Mouse (Mus musculus) limb, embryonic 11.5 days (tissue): ENCODE results near the gene Cox14. TPM values are rescaled to one million over a fixed set of nuclear protein-coding genes. Genes with fewer than 3 reads are reported as not detected.

Experiments used
- ATAC-seq: fragments of 200-750 bp; cut with Nextera tagmentation; 2 replicates; pipeline ENCODE4 v1.8.0; 2017; ENCODE audit warnings: low read depth; ENCODE audit not compliant: insufficient number of reproducible peaks, low FRiP score, low TSS enrichment
- DNase-seq: peaks from one replicate; pipeline ENCODE4 v3.0.0-alpha.2; 2015; ENCODE audit warnings: low spot score
- H3K27ac ChIP-seq: fragments of 300-500 bp; sonication (generic); replicated peaks from 2 replicates; pipeline ENCODE4 v1.5.1; 2014; ENCODE audit warnings: low read depth, mild to moderate bottlenecking, low read length
- H3K27me3 ChIP-seq: fragments of 300-500 bp; sonication (generic); 2 replicates; pipeline ENCODE4 v1.6.1; 2014; ENCODE audit warnings: mild to moderate bottlenecking, low read length, mixed read lengths; ENCODE audit not compliant: control insufficient read depth, insufficient read depth
- H3K36me3 ChIP-seq: fragments of 300-500 bp; sonication (generic); 2 replicates; pipeline ENCODE4 v1.6.1; 2014; ENCODE audit warnings: mild to moderate bottlenecking, low read length, moderate library complexity, mixed read lengths; ENCODE audit not compliant: control insufficient read depth, insufficient read depth
- H3K4me1 ChIP-seq: fragments of 300-500 bp; sonication (generic); 2 replicates; pipeline ENCODE4 v1.6.1; 2014; ENCODE audit warnings: low read length, mixed read lengths; ENCODE audit not compliant: control insufficient read depth, insufficient read depth
- H3K4me2 ChIP-seq: fragments of 300-500 bp; sonication (generic); 2 replicates; pipeline ENCODE4 v1.6.1; 2014; ENCODE audit warnings: low read depth, mild to moderate bottlenecking, moderate library complexity; ENCODE audit not compliant: severe bottlenecking
- H3K4me3 ChIP-seq: fragments of 300-500 bp; sonication (generic); 2 replicates; pipeline ENCODE4 v1.5.1; 2014; ENCODE audit warnings: low read depth, low read length
- H3K9ac ChIP-seq: fragments of 300-500 bp; sonication (generic); 2 replicates; pipeline ENCODE4 v1.6.1; 2014; ENCODE audit warnings: mild to moderate bottlenecking, low read length
- H3K9me3 ChIP-seq: fragments of 300-500 bp; sonication (generic); 2 replicates; pipeline ENCODE4 v1.6.1; 2016; ENCODE audit warnings: low read length; ENCODE audit not compliant: control insufficient read depth
- WGBS: fragments of 180-500 bp; shearing (Covaris S2); extraction: QIAGEN DNeasy Blood & Tissue Kit; methylation state at CpG from one replicate; pipeline ENCODE4 v1.1.7; 2014; 5-methylcytosine and 5-hydroxymethylcytosine counted together
- polyA plus RNA-seq: library from polyadenylated mRNA; unstranded; fragments of >200 nt; fragmentation: Nextera tagmentation; extraction: Ambion mirVana; gene quantifications from 2 replicates; pipeline ENCODE4 v1.2.1, GENCODE M21; 2014

Gene Cox14
- polyA plus RNA-seq, 1 experiment from 2014 or later = 123 TPM

DNA sequence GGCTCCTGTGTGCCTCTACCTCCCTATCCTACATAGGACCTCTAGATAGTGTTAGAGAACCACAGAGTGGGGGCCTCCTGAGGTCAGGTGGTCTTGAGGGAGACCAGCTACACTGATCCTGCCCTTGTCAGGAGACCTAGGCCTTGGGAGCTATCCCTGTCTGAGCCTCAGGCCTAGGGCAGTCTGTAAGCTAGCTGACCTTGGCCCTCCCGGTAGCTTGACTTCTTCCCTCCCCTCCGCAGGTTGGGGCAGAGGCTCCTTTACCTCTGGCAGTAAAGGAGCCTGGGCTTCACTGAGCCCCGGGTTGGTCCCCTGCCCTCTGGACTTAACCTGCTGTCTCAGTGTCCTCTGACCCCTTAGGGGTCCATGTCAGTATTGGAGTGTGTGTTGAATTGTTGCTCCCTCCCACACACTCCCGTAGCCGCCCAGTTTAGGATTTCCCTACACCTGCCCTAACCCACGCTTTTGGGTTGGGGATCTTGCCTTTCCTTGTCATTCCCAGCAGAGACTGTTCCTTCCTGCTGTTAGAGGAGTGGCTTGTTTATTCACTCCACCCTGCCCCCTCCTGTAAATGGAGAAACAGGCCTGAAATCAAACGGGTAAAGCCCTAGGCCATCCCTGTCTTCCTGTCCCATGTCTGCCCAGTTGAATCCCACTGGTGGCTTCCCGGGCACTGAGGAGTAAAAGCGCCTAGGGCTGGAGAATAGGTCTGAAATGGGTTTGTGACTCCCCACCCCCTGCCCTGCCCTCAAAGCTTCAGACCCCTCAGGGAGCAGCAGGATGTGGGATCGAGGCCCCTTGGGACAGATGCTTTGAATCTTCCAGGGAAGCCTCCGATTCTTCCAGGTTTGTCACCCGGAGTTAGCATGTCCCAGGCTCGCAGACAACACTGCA is 12.5 kb upstream of the Cox14 start:
- Histone ChIP-seq H3K27me3 (no peaks in the 10 kb centered on the region), H3K4me3 (no peak overlapping the region), H3K36me3 (peaks cover 39% of the 10 kb centered on the region), H3K4me2 (no peak overlapping the region), H3K9ac (no peak overlapping the region), H3K27ac (no peak overlapping the region), H3K4me1 (no peaks in the 10 kb centered on the region), H3K9me3 (no peaks in the 10 kb centered on the region)
- ATAC-seq (no peak), DNase-seq (no peak)
- 78% methylated on average over 13 of the region's 13 CpGs for WGBS

DNA sequence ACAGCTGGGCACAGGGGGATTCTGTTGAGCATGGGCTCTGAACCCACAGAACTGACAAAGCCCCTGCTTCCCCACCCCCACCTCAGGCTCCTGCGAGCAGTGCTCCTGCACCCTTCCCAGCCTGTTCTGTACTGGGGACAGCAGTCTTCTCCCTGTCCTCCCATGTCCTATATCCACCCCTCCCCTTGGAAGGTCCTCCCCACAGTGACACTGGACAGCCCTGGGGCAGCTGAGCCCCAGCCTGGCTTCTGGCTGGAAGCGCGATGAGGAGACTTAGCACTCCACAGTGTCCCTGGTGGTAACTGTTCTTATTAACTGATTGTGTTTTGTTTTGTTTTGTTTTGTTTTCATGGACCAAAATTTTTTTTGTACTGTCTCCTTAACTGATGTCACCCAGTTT is 11.8 kb upstream of the Cox14 start:
- no peak for DNase-seq
- H3K4me1 ChIP-seq = no peaks in the 10 kb centered on the region
- no peaks in the 10 kb centered on the region for H3K27me3 ChIP-seq
- 96% methylated on average over 3 of the region's 3 CpGs for WGBS
- no peak overlapping the region for H3K4me3 ChIP-seq
- no peaks in the 10 kb centered on the region for H3K9me3 ChIP-seq
- H3K36me3 ChIP-seq = peaks cover 35% of the 10 kb centered on the region
- no peak overlapping the region for H3K9ac ChIP-seq
- no peak overlapping the region for H3K27ac ChIP-seq
- no peak for ATAC-seq
- no peak overlapping the region for H3K4me2 ChIP-seq

- ATAC-seq (no peak), DNase-seq (no peak)
- Histone ChIP-seq H3K4me2 (no peak overlapping the region), H3K36me3 (peaks cover 29% of the 10 kb centered on the region), H3K27ac (no peak overlapping the region), H3K9me3 (no peaks in the 10 kb centered on the region), H3K9ac (no peak overlapping the region), H3K4me3 (no peak overlapping the region), H3K4me1 (no peaks in the 10 kb centered on the region), H3K27me3 (no peaks in the 10 kb centered on the region)
- 80% methylated on average over 4 of the region's 4 CpGs for WGBS
Observed at GRCm38 (mm10) chr15:99714206-99714605, 11.2 kb upstream of the Cox14 start.

- H3K27me3 ChIP-seq = no peaks in the 10 kb centered on the region
- no peak for ATAC-seq
- peak; percentile 81 for DNase-seq
- H3K4me3 ChIP-seq = no peak overlapping the region
- no peak overlapping the region for H3K9ac ChIP-seq
- H3K36me3 ChIP-seq = peaks cover 23% of the 10 kb centered on the region; the same call in 1 of the 2 replicates
- WGBS = 52% methylated on average over 7 of the region's 7 CpGs
- no peak overlapping the region for H3K27ac ChIP-seq
- no peaks in the 10 kb centered on the region for H3K4me1 ChIP-seq
- no peaks in the 10 kb centered on the region for H3K9me3 ChIP-seq
- H3K4me2 ChIP-seq = no peak overlapping the region
Observed at GRCm38 (mm10) chr15:99714858-99715257, 10.6 kb upstream of the Cox14 start.

- 80% methylated on average over 13 of the region's 13 CpGs for WGBS
- H3K27me3 ChIP-seq = no peaks in the 10 kb centered on the region
- H3K4me2 ChIP-seq = no peak overlapping the region
- H3K4me1 ChIP-seq = no peaks in the 10 kb centered on the region
- DNase-seq (no peak), ATAC-seq (no peak)
- no peaks in the 10 kb centered on the region for H3K9me3 ChIP-seq
- no peak overlapping the region for H3K9ac ChIP-seq
- H3K27ac ChIP-seq = no peak overlapping the region
- no peak overlapping the region for H3K4me3 ChIP-seq
- peaks cover 20% of the 10 kb centered on the region; the same call in 1 of the 2 replicates for H3K36me3 ChIP-seq
Observed at GRCm38 (mm10) chr15:99715361-99715865, 10.0 kb upstream of the Cox14 start.

DNA sequence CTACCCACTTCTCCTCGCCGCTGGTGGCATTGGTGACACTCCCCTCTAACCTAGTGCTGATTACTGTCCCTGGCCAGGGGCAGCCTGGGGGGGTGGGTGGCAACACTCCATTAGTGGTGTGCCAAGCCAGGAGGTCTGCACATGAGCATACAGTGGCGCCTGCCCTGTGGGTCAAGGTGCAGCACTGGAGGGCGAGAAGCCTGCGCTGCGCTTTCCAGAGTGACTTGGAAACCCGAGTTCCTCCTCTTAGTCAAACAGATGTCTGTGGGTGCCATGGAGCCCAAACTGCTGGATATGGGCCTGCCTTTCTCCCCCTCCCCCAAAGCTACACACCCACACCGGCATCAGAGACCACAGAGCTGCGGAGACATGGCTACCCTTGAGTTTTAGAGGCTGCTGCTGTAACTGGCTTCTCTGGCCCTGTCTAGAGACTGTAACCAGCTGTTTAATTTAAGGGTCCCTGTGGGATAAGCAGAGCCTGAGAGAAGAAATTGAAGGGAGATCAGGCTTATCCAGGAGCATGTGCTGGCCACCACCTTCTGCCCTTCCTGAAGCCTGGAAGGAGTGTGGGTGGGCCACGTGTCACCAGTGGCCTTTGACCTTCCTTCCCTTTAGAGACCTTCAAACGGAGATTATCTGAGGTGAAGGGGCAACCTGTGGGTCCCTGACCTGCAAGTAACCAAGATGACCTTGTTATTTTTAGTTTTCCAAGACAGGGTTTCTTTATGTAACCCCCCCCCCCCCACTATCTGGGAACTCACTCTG is 9.3 kb upstream of the Cox14 start:
- H3K4me1 ChIP-seq = no peaks in the 10 kb centered on the region
- H3K27ac ChIP-seq = no peak overlapping the region
- H3K4me2 ChIP-seq = no peak overlapping the region
- no peak overlapping the region for H3K9ac ChIP-seq
- DNase-seq = no peak
- H3K36me3 ChIP-seq = peaks cover 12% of the 10 kb centered on the region; the same call in 1 of the 2 replicates
- 68% methylated on average over 11 of the region's 11 CpGs for WGBS
- H3K4me3 ChIP-seq = no peak overlapping the region
- no peaks in the 10 kb centered on the region for H3K9me3 ChIP-seq
- no peak for ATAC-seq
- no peaks in the 10 kb centered on the region for H3K27me3 ChIP-seq

GRCm38 (mm10) chr15:99716814-99717213 is 8.6 kb upstream of the Cox14 start:
- WGBS = 89% methylated on average over 12 of the region's 12 CpGs
- Histone ChIP-seq H3K4me1 (no peaks in the 10 kb centered on the region), H3K36me3 (peaks cover 7% of the 10 kb centered on the region; the same call in 1 of the 2 replicates), H3K9ac (no peak overlapping the region), H3K4me3 (no peak overlapping the region), H3K27me3 (no peaks in the 10 kb centered on the region), H3K27ac (no peak overlapping the region), H3K9me3 (no peaks in the 10 kb centered on the region), H3K4me2 (no peak overlapping the region)
- DNase-seq (no peak), ATAC-seq (no peak)
